Mouse (Mus musculus) lung, embryonic 14.5 days (tissue): ENCODE measurements at regions not wholly inside any gene's neighbourhood (a gene's known extent, or its start where the extent isn't known, plus 50 kb on each side); places are given as distances from the start of the nearest gene placed in this dataset.

Source experiments
- ATAC-seq: fragments of 200-750 bp; cut with Nextera tagmentation; 2 replicates; pipeline ENCODE4 v1.8.0; 2017; ENCODE audit warnings: mild to moderate bottlenecking, moderate TSS enrichment, moderate library complexity; ENCODE audit not compliant: insufficient read depth
- DNase-seq: peaks from one replicate; pipeline ENCODE4 v3.0.0-alpha.2; 2015
- H3K27ac ChIP-seq: fragments of 300-500 bp; sonication (generic); 2 replicates; pipeline ENCODE4 v1.5.1; 2014; ENCODE audit warnings: low read depth, mild to moderate bottlenecking, moderate library complexity
- H3K27me3 ChIP-seq: fragments of 300-500 bp; sonication (generic); 2 replicates; pipeline ENCODE4 v1.6.1; 2014; ENCODE audit warnings: low read length, control low read depth; ENCODE audit not compliant: insufficient read depth
- H3K36me3 ChIP-seq: fragments of 300-500 bp; sonication (generic); 2 replicates; pipeline ENCODE4 v1.6.1; 2014; ENCODE audit warnings: control low read depth; ENCODE audit not compliant: insufficient read depth
- H3K4me1 ChIP-seq: fragments of 300-500 bp; sonication (generic); 2 replicates; pipeline ENCODE4 v1.6.1; 2014; ENCODE audit warnings: antibody characterized with exemption, control low read depth; ENCODE audit not compliant: insufficient read depth
- H3K4me2 ChIP-seq: fragments of 300-500 bp; sonication (generic); 2 replicates; pipeline ENCODE4 v1.6.1; 2014; ENCODE audit warnings: mild to moderate bottlenecking
- H3K4me3 ChIP-seq: fragments of 300-500 bp; sonication (generic); 2 replicates; pipeline ENCODE4 v1.5.1; 2014; ENCODE audit warnings: low read depth, low read length
- H3K9ac ChIP-seq: fragments of 300-500 bp; sonication (generic); 2 replicates; pipeline ENCODE4 v1.6.1; 2014
- H3K9me3 ChIP-seq: fragments of 300-500 bp; sonication (generic); 2 replicates; pipeline ENCODE4 v1.6.1; 2016; ENCODE audit warnings: low read depth, low read length, control low read depth
- CTCF ChIP-seq: IDR thresholded peaks from 2 replicates; pipeline ENCODE4 v1.5.1; 2016; ENCODE audit warnings: antibody characterized with exemption, low read depth
- WGBS: fragments of 180-500 bp; shearing (Covaris S2); extraction: QIAGEN DNeasy Blood & Tissue Kit; methylation state at CpG from one replicate; pipeline ENCODE4 v1.1.7; 2014; 5-methylcytosine and 5-hydroxymethylcytosine counted together

GRCm38 (mm10) chr3:41422615-41423579 lies 132.6 kb upstream of the Jade1 start:
- no peaks in the 10 kb centered on the region for H3K36me3 ChIP-seq
- no peak for TF ChIP-seq CTCF
- no peaks in the 10 kb centered on the region for H3K9me3 ChIP-seq
- H3K4me2 ChIP-seq: no peak overlapping the region
- ATAC-seq (peak; percentile 38; the same call in 1 of the 2 replicates), DNase-seq (peak; percentile 44)
- H3K27ac ChIP-seq: no peak overlapping the region
- no peak overlapping the region for H3K4me3 ChIP-seq
- H3K4me1 ChIP-seq: no peaks in the 10 kb centered on the region
- H3K27me3 ChIP-seq: no peaks in the 10 kb centered on the region
- 24% methylated on average over 14 of the region's 14 CpGs for WGBS
- no peak overlapping the region for H3K9ac ChIP-seq

GRCm38 (mm10) chr3:41413771-41414170 lies 141.8 kb upstream of the Jade1 start:
- no peak for ATAC-seq
- Histone ChIP-seq H3K4me2 (no peak overlapping the region), H3K36me3 (no peaks in the 10 kb centered on the region), H3K4me1 (0 out of 2 replicates have a peak, but pooled peaks cover 6% of the 10 kb centered on the region), H3K27ac (no peak overlapping the region), H3K4me3 (no peak overlapping the region), H3K27me3 (0 out of 2 replicates have a peak, but pooled peaks cover 3% of the 10 kb centered on the region), H3K9me3 (no peaks in the 10 kb centered on the region), H3K9ac (no peak overlapping the region)
- WGBS: 85% methylated on average over 1 of the region's 1 CpGs
- TF ChIP-seq CTCF: no peak
- DNase-seq: no peak

GRCm38 (mm10) chr3:41412698-41413097 lies 142.8 kb upstream of the Jade1 start:
- Histone ChIP-seq H3K9me3 (no peaks in the 10 kb centered on the region), H3K4me3 (no peak overlapping the region), H3K27me3 (0 out of 2 replicates have a peak, but pooled peaks cover 3% of the 10 kb centered on the region), H3K9ac (no peak overlapping the region), H3K4me2 (no peak overlapping the region), H3K4me1 (0 out of 2 replicates have a peak, but pooled peaks cover 6% of the 10 kb centered on the region), H3K36me3 (no peaks in the 10 kb centered on the region), H3K27ac (no peak overlapping the region)
- 61% methylated on average over 2 of the region's 2 CpGs for WGBS
- ATAC-seq (no peak), DNase-seq (peak; percentile 19)
- TF ChIP-seq CTCF: no peak

- peak; percentile 66 for DNase-seq
Measured at GRCm38 (mm10) chr3:41408821-41409737, 146.5 kb upstream of the Jade1 start.

GRCm38 (mm10) chr3:41408423-41408820 lies 147.1 kb upstream of the Jade1 start:
- Histone ChIP-seq H3K4me1 (0 out of 2 replicates have a peak, but pooled peaks cover 6% of the 10 kb centered on the region), H3K9me3 (no peaks in the 10 kb centered on the region), H3K9ac (peak overlapping the region; percentile 44; the same call in 1 of the 2 replicates), H3K4me3 (peak overlapping the region; percentile 31), H3K27me3 (0 out of 2 replicates have a peak, but pooled peaks cover 3% of the 10 kb centered on the region), H3K27ac (no peak overlapping the region), H3K4me2 (peak overlapping the region; percentile 68), H3K36me3 (no peaks in the 10 kb centered on the region)
- no peak for TF ChIP-seq CTCF
- DNase-seq (peak; percentile 71), ATAC-seq (peak; percentile 91)
- 2% methylated on average over 14 of the region's 14 CpGs for WGBS

More at GRCm38 (mm10) chr3:41408821-41409737, 146.5 kb upstream of the Jade1 start:
- H3K27ac ChIP-seq: no peak overlapping the region; the same call in 1 of the 2 replicates
- H3K4me1 ChIP-seq: 0 out of 2 replicates have a peak, but pooled peaks cover 6% of the 10 kb centered on the region
- H3K9ac ChIP-seq: peak overlapping the region; percentile 44
- 0 out of 2 replicates have a peak, but pooled peaks cover 3% of the 10 kb centered on the region for H3K27me3 ChIP-seq
- H3K4me3 ChIP-seq: peak overlapping the region; percentile 31
- H3K36me3 ChIP-seq: no peaks in the 10 kb centered on the region
- H3K9me3 ChIP-seq: no peaks in the 10 kb centered on the region
- peak; percentile 75 for ATAC-seq
- no peak for TF ChIP-seq CTCF
- WGBS: 4% methylated on average over 15 of the region's 15 CpGs
- peak overlapping the region; percentile 68 for H3K4me2 ChIP-seq

- no peak for TF ChIP-seq CTCF
- H3K36me3 ChIP-seq: no peaks in the 10 kb centered on the region
- peak; percentile 25; the same call in 1 of the 2 replicates for ATAC-seq
- no peak overlapping the region; the same call in 1 of the 2 replicates for H3K4me3 ChIP-seq
- no peak overlapping the region for H3K9ac ChIP-seq
- H3K4me2 ChIP-seq: peak overlapping the region; percentile 68
- WGBS: 80% methylated on average over 9 of the region's 9 CpGs
- H3K27me3 ChIP-seq: 0 out of 2 replicates have a peak, but pooled peaks cover 3% of the 10 kb centered on the region
- H3K4me1 ChIP-seq: 0 out of 2 replicates have a peak, but pooled peaks cover 6% of the 10 kb centered on the region
- no peaks in the 10 kb centered on the region for H3K9me3 ChIP-seq
- H3K27ac ChIP-seq: no peak overlapping the region
- no peak for DNase-seq
Measured at GRCm38 (mm10) chr3:41407988-41408387, 147.5 kb upstream of the Jade1 start.
